Comparison of ENCODE assay signal across 27 mouse cellular contexts in genomic region chr7:65046690-65047089, GRCm38 (mm10).
A peak's percentile ranks its signal among the peaks of the same experiment; 100 is the strongest.
DNase-seq lines count a peak whose midpoint lies in the region; ATAC-seq and TF ChIP-seq lines count a peak whose summit lies in the region.
"Had no signal": no experiment of that assay in that cellular context is flagged by ENCODE, and none has a peak within 500 bp of the region (broad histone marks: within the 10 kb centered on the region; RNA-seq: fewer than 3 reads in every experiment).

No protein-coding gene starts in this region.

- no peaks in the 10 kb centered on the region for H3K9me3 ChIP-seq in forebrain, embryonic 13.5 days (replicated peaks)
- no peaks in the 10 kb centered on the region for H3K9me3 ChIP-seq in forebrain, postnatal 0 days (ENCODE audit: low read length)
- H3K9me3 ChIP-seq in midbrain, embryonic 12.5 days = no peaks in the 10 kb centered on the region
- no peaks in the 10 kb centered on the region for H3K9me3 ChIP-seq in midbrain, embryonic 15.5 days
- no peaks in the 10 kb centered on the region for H3K9me3 ChIP-seq in forebrain, embryonic 14.5 days (replicated peaks; ENCODE audit: control insufficient read depth, low read length)
- no peaks in the 10 kb centered on the region for H3K9me3 ChIP-seq in hindbrain, embryonic 13.5 days
- H3K9me3 ChIP-seq: embryonic facial prominence, embryonic 13.5 days; hindbrain, embryonic 15.5 days; intestine, embryonic 15.5 days; liver, embryonic 12.5 days had no signal

- DNase-seq in forebrain, postnatal 0 days = no peak
- DNase-seq in forebrain, embryonic 14.5 days (ENCODE audit: low spot score) = no peak
- DNase-seq in thymus, postnatal 4 days = no peak
- DNase-seq: adrenal gland, postnatal 14 days; cerebellum, adult 11-12 months; cerebellum, adult 9-11 months; embryo, embryonic 11 days; gastrocnemius, postnatal 14 days; heart, postnatal 14 days; kidney, adult 2 months; kidney, postnatal 36 days; liver, postnatal 0 days; lung, postnatal 36 days; right cerebral cortex, postnatal 4 days; thymus, adult 18-20 months; thymus, postnatal 36 days had no signal

- no peak overlapping the region for H3K27ac ChIP-seq in forebrain, embryonic 13.5 days
- H3K27ac ChIP-seq in forebrain, postnatal 0 days (ENCODE audit: low read depth, low read length) = no peak overlapping the region
- no peak overlapping the region for H3K27ac ChIP-seq in midbrain, embryonic 12.5 days (replicated peaks)
- no peak overlapping the region for H3K27ac ChIP-seq in midbrain, embryonic 15.5 days
- H3K27ac ChIP-seq in forebrain, embryonic 14.5 days (ENCODE audit: low read depth, low read length) = no peak overlapping the region
- 0 out of 2 replicates have a peak overlapping the region, but pooled peaks have one; percentile 30 for H3K27ac ChIP-seq in hindbrain, embryonic 13.5 days
- H3K27ac ChIP-seq: embryonic facial prominence, embryonic 13.5 days; hindbrain, embryonic 15.5 days; intestine, embryonic 15.5 days; liver, embryonic 12.5 days; stomach, postnatal 0 days had no signal

- no peaks in the 10 kb centered on the region for H3K27me3 ChIP-seq in forebrain, embryonic 13.5 days
- H3K27me3 ChIP-seq in forebrain, postnatal 0 days (ENCODE audit: insufficient read depth, low read length) = no peaks in the 10 kb centered on the region
- H3K27me3 ChIP-seq in midbrain, embryonic 12.5 days = no peaks in the 10 kb centered on the region
- H3K27me3 ChIP-seq in midbrain, embryonic 15.5 days (replicated peaks) = no peaks in the 10 kb centered on the region
- no peaks in the 10 kb centered on the region for H3K27me3 ChIP-seq in forebrain, embryonic 14.5 days (replicated peaks; ENCODE audit: control insufficient read depth, insufficient read depth, low read length)
- H3K27me3 ChIP-seq in hindbrain, embryonic 13.5 days = no peaks in the 10 kb centered on the region
- H3K27me3 ChIP-seq: embryonic facial prominence, embryonic 13.5 days; hindbrain, embryonic 15.5 days; intestine, embryonic 15.5 days; liver, embryonic 12.5 days had no signal

- peak; percentile 57; the same call in 1 of the 2 replicates for ATAC-seq in forebrain, embryonic 13.5 days
- ATAC-seq in forebrain, postnatal 0 days = no peak; the same call in 1 of the 2 replicates
- peak; percentile 58 for ATAC-seq in midbrain, embryonic 12.5 days (ENCODE audit: low FRiP score, low read depth)
- no peak; the same call in 1 of the 2 replicates for ATAC-seq in midbrain, embryonic 15.5 days (replicated peaks)
- peak; percentile 66 for ATAC-seq in forebrain, embryonic 14.5 days
- no peak for ATAC-seq in hindbrain, embryonic 13.5 days (ENCODE audit: low FRiP score)
- ATAC-seq: CD4-positive, CD25-positive, alpha-beta regulatory T cell, adult 4 months; intestine, embryonic 15.5 days; liver, embryonic 12.5 days; liver, postnatal 0 days had no signal

- peaks cover 18% of the 10 kb centered on the region; the same call in 1 of the 2 replicates for H3K4me1 ChIP-seq in forebrain, embryonic 13.5 days
- no peaks in the 10 kb centered on the region for H3K4me1 ChIP-seq in forebrain, postnatal 0 days (ENCODE audit: insufficient read depth)
- peaks cover 21% of the 10 kb centered on the region for H3K4me1 ChIP-seq in midbrain, embryonic 12.5 days
- H3K4me1 ChIP-seq in midbrain, embryonic 15.5 days = peaks cover 22% of the 10 kb centered on the region; the same call in 1 of the 2 replicates
- H3K4me1 ChIP-seq in forebrain, embryonic 14.5 days (ENCODE audit: control insufficient read depth, insufficient read depth, low read length) = 0 out of 2 replicates have a peak, but pooled peaks cover 2% of the 10 kb centered on the region
- peaks cover 31% of the 10 kb centered on the region for H3K4me1 ChIP-seq in hindbrain, embryonic 13.5 days (replicated peaks)
- H3K4me1 ChIP-seq: embryonic facial prominence, embryonic 13.5 days; liver, embryonic 12.5 days had no signal

- no peak for TF ChIP-seq CTCF in forebrain, postnatal 0 days (IDR thresholded peaks at IDR 0.05; ENCODE audit: low read depth)

- 38% methylated on average over 3 of the region's 4 CpGs for WGBS in forebrain, embryonic 13.5 days
- 38% methylated on average over 4 of the region's 4 CpGs for WGBS in forebrain, postnatal 0 days
- 52% methylated on average over 4 of the region's 4 CpGs for WGBS in midbrain, embryonic 12.5 days
- WGBS in midbrain, embryonic 15.5 days = 50% methylated on average over 4 of the region's 4 CpGs
- WGBS in forebrain, embryonic 14.5 days = 47% methylated on average over 3 of the region's 4 CpGs
- WGBS in hindbrain, embryonic 13.5 days = 41% methylated on average over 4 of the region's 4 CpGs

- no peaks in the 10 kb centered on the region for H3K36me3 ChIP-seq in forebrain, embryonic 13.5 days (ENCODE audit: poor library complexity, severe bottlenecking)
- no peaks in the 10 kb centered on the region for H3K36me3 ChIP-seq in forebrain, postnatal 0 days (ENCODE audit: insufficient read depth)
- no peaks in the 10 kb centered on the region for H3K36me3 ChIP-seq in midbrain, embryonic 12.5 days
- H3K36me3 ChIP-seq in midbrain, embryonic 15.5 days (replicated peaks) = no peaks in the 10 kb centered on the region
- no peaks in the 10 kb centered on the region for H3K36me3 ChIP-seq in forebrain, embryonic 14.5 days (ENCODE audit: control insufficient read depth, insufficient read depth, low read length)
- H3K36me3 ChIP-seq in hindbrain, embryonic 13.5 days = no peaks in the 10 kb centered on the region
- H3K36me3 ChIP-seq: embryonic facial prominence, embryonic 13.5 days; hindbrain, embryonic 15.5 days; intestine, embryonic 15.5 days; liver, embryonic 12.5 days had no signal

- no peak overlapping the region for H3K4me3 ChIP-seq in forebrain, embryonic 13.5 days
- H3K4me3 ChIP-seq in forebrain, postnatal 0 days (ENCODE audit: low read depth, low read length) = no peak overlapping the region
- H3K4me3 ChIP-seq in midbrain, embryonic 12.5 days = no peak overlapping the region
- no peak overlapping the region for H3K4me3 ChIP-seq in midbrain, embryonic 15.5 days
- no peak overlapping the region for H3K4me3 ChIP-seq in forebrain, embryonic 14.5 days (ENCODE audit: low read depth, low read length)
- no peak overlapping the region for H3K4me3 ChIP-seq in hindbrain, embryonic 13.5 days
- H3K4me3 ChIP-seq: embryonic facial prominence, embryonic 13.5 days; erythroblast, embryonic 14.5 days; hindbrain, embryonic 15.5 days; intestine, embryonic 15.5 days; liver, embryonic 12.5 days had no signal

- no peak overlapping the region for H3K4me2 ChIP-seq in forebrain, embryonic 13.5 days
- H3K4me2 ChIP-seq in forebrain, postnatal 0 days (ENCODE audit: low read depth) = no peak overlapping the region
- H3K4me2 ChIP-seq in midbrain, embryonic 12.5 days (replicated peaks) = no peak overlapping the region
- no peak overlapping the region for H3K4me2 ChIP-seq in midbrain, embryonic 15.5 days
- no peak overlapping the region for H3K4me2 ChIP-seq in forebrain, embryonic 14.5 days (ENCODE audit: low read length)
- no peak overlapping the region for H3K4me2 ChIP-seq in hindbrain, embryonic 13.5 days
- H3K4me2 ChIP-seq: embryonic facial prominence, embryonic 13.5 days; hindbrain, embryonic 15.5 days; intestine, embryonic 15.5 days; liver, embryonic 12.5 days had no signal

- H3K9ac ChIP-seq in forebrain, embryonic 13.5 days = no peak overlapping the region
- no peak overlapping the region for H3K9ac ChIP-seq in forebrain, postnatal 0 days
- H3K9ac ChIP-seq in midbrain, embryonic 12.5 days (replicated peaks) = no peak overlapping the region
- no peak overlapping the region for H3K9ac ChIP-seq in midbrain, embryonic 15.5 days
- H3K9ac ChIP-seq in forebrain, embryonic 14.5 days (ENCODE audit: low read length) = no peak overlapping the region
- H3K9ac ChIP-seq in hindbrain, embryonic 13.5 days = no peak overlapping the region
- H3K9ac ChIP-seq: embryonic facial prominence, embryonic 13.5 days; hindbrain, embryonic 15.5 days; intestine, embryonic 15.5 days; liver, embryonic 12.5 days; liver, postnatal 0 days had no signal

Comparison
In these comparisons a context has a peak if more than half of its experiments do, and no peak if none do; other contexts are left out.
1. ATAC-seq: peak in forebrain, embryonic 13.5 days (single experiment), midbrain, embryonic 12.5 days (single experiment) and forebrain, embryonic 14.5 days (single experiment); none in forebrain, postnatal 0 days (single experiment), midbrain, embryonic 15.5 days (single experiment) and hindbrain, embryonic 13.5 days (single experiment).